Mouse (Mus musculus) stomach, embryonic 16.5 days (tissue): ENCODE data around the gene Krtap3-2. TPM values are rescaled to one million over a fixed set of nuclear protein-coding genes. Genes with fewer than 3 reads are reported as not detected.

Experiments used
- ATAC-seq: fragments of 200-750 bp; cut with Nextera tagmentation; 2 replicates; pipeline ENCODE4 v1.8.0; 2017; ENCODE audit warnings: moderate number of reproducible peaks, moderate TSS enrichment; ENCODE audit not compliant: insufficient read depth, low FRiP score
- H3K27ac ChIP-seq: fragments of 300-500 bp; sonication (generic); 2 replicates; pipeline ENCODE4 v1.5.1; 2014; ENCODE audit warnings: low read length
- H3K27me3 ChIP-seq: fragments of 300-500 bp; sonication (generic); 2 replicates; pipeline ENCODE4 v1.6.1; 2014; ENCODE audit warnings: low read length, control low read depth, mixed read lengths; ENCODE audit not compliant: control insufficient read depth, insufficient read depth
- H3K36me3 ChIP-seq: fragments of 300-500 bp; sonication (generic); 2 replicates; pipeline ENCODE4 v1.6.1; 2014; ENCODE audit warnings: low read length; ENCODE audit not compliant: control insufficient read depth, insufficient read depth
- H3K4me1 ChIP-seq: fragments of 300-500 bp; sonication (generic); 2 replicates; pipeline ENCODE4 v1.6.1; 2014; ENCODE audit warnings: low read length, control low read depth, mixed read lengths; ENCODE audit not compliant: control insufficient read depth, insufficient read depth
- H3K4me2 ChIP-seq: fragments of 300-500 bp; sonication (generic); 2 replicates; pipeline ENCODE4 v1.6.1; 2014; ENCODE audit warnings: low read depth, low read length, mixed read lengths
- H3K4me3 ChIP-seq: fragments of 300-500 bp; sonication (generic); replicated peaks from 2 replicates; pipeline ENCODE4 v1.5.1; 2014; ENCODE audit warnings: mild to moderate bottlenecking, low read length
- H3K9ac ChIP-seq: fragments of 300-500 bp; sonication (generic); 2 replicates; pipeline ENCODE4 v1.6.1; 2014; ENCODE audit warnings: low read length
- H3K9me3 ChIP-seq: fragments of 300-500 bp; sonication (generic); replicated peaks from 2 replicates; pipeline ENCODE4 v1.6.1; 2016; ENCODE audit warnings: low read length, control low read depth; ENCODE audit not compliant: control insufficient read depth
- WGBS: fragments of 180-500 bp; shearing (Covaris S2); extraction: QIAGEN DNeasy Blood & Tissue Kit; methylation state at CpG from one replicate; pipeline ENCODE4 v1.1.7; 2014; 5-methylcytosine and 5-hydroxymethylcytosine counted together
- polyA plus RNA-seq: library from polyadenylated mRNA; unstranded; fragments of >200 nt; fragmentation: Nextera tagmentation; extraction: Ambion mirVana; gene quantifications from 2 replicates; pipeline ENCODE4 v1.2.1, GENCODE M21; 2015

The Krtap3-2 gene
- polyA plus RNA-seq, 1 experiment from 2014 or later: not detected

DNA sequence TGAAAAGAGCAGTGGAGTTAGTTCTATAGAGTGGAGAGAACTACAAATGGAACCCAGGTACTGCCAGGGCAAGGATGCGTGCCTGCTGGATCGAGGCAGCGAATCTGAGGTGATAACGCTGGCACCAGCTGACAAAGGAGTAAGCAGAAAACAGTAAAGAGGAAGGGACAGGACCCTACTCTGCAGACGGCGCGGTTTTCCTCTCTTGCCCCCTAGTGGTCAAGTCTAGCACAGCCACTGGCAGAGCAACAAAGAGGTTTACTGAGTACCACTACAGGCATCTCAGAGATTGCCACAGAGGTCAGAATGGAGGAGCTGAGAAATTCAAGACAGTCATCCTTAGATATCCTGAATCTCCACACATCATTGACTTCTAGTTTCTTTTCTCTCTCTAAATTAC, 17.5 kb upstream of the Krtap3-2 start:
- Histone ChIP-seq H3K36me3 (no peaks in the 10 kb centered on the region), H3K27me3 (no peaks in the 10 kb centered on the region), H3K4me3 (no peak overlapping the region; the same call in 1 of the 2 replicates), H3K9me3 (no peaks in the 10 kb centered on the region), H3K4me2 (peak overlapping the region; percentile 47), H3K9ac (peak overlapping the region; percentile 55; the same call in 1 of the 2 replicates), H3K27ac (no peak overlapping the region), H3K4me1 (no peaks in the 10 kb centered on the region)
- ATAC-seq: peak; percentile 82
- WGBS: 4% methylated on average over 7 of the region's 7 CpGs

DNA sequence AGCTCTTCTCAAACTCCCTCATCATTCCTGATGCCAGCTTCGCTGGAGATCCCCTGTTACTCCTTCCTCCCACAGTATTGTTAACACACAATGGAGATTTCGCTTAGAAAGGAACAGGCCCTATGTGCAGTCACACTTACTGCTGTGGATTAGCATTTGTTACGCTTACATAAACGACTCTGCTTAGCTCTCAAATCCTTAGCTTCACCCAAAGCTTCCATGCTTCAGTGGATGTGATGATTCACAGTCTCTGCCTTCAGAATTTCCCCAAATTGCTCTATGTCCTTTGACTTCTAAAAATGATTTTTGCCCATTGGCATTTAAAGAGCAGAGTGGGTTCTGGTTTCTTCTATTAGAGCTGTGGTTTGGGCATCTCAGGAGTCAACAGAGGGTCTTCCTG, 16.5 kb upstream of the Krtap3-2 start:
- H3K9ac ChIP-seq: no peak overlapping the region
- H3K36me3 ChIP-seq: no peaks in the 10 kb centered on the region
- H3K9me3 ChIP-seq: no peaks in the 10 kb centered on the region
- no peak overlapping the region for H3K4me3 ChIP-seq
- no peaks in the 10 kb centered on the region for H3K4me1 ChIP-seq
- whole genome bisulfite sequencing: 58% methylated on average over 4 of the region's 4 CpGs
- no peak overlapping the region for H3K27ac ChIP-seq
- no peak overlapping the region for H3K4me2 ChIP-seq
- no peaks in the 10 kb centered on the region for H3K27me3 ChIP-seq
- ATAC-seq: no peak

DNA sequence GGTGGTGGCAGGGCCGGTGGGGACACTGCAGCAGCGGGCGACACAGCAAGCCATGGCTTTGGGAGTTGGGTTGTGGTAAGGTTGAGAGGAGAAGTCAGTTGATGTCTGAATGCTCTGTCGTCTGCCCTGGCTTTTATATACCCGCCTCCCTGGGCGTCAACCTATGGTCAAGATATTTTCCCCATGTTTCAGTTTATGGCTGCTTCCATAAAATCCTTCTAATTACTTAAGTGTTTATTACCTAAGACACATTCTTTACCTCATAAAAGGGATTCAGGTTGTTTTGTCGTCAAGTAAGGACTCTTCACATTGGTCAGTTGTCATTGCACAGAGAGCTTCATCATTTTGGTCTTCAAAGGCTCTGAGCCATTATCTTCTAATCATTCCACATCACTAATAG, 9.9 kb upstream of the Krtap3-2 start, which contains the start of gene Krtap3-1:
TSS of gene Krtap3-1 (minus strand) at position 101 of the 400 bp plus-strand sequence.
- Histone ChIP-seq H3K9me3 (no peaks in the 10 kb centered on the region), H3K9ac (no peak within 1 kb of the TSS), H3K4me3 (no peak within 1 kb of the TSS), H3K27ac (no peak within 1 kb of the TSS), H3K36me3 (no peaks in the 10 kb centered on the region), H3K27me3 (no peaks in the 10 kb centered on the region), H3K4me2 (no peak within 1 kb of the TSS), H3K4me1 (no peaks in the 10 kb centered on the region)
- WGBS: 90% methylated on average over 7 of the region's 7 CpGs
- ATAC-seq: no peak

DNA sequence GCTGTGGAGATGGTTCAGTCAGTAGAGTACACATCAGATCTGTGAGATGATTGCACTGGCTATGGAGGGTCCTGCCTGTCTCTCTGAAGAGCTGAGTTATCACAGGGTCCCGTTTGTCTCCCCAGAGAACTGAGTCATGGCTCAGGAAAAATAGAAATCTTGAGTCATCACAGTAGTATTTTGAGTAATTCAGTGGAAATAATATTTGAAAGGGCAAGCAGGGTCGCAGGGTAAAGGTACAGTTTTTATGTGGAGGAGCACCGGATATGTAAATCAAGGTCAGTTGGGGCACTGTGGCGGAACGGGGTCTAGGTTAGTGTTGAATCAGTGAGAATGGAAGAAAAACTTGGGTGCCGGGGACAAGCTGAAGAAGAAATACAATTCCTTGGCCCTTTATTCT, 5.9 kb upstream of the Krtap3-2 start:
- H3K9ac ChIP-seq: no peak overlapping the region
- no peak overlapping the region for H3K4me2 ChIP-seq
- no peaks in the 10 kb centered on the region for H3K4me1 ChIP-seq
- no peaks in the 10 kb centered on the region for H3K9me3 ChIP-seq
- no peaks in the 10 kb centered on the region for H3K36me3 ChIP-seq
- no peak for ATAC-seq
- 81% methylated on average over 6 of the region's 6 CpGs for WGBS
- H3K27ac ChIP-seq: no peak overlapping the region
- H3K27me3 ChIP-seq: no peaks in the 10 kb centered on the region
- H3K4me3 ChIP-seq: no peak overlapping the region

DNA sequence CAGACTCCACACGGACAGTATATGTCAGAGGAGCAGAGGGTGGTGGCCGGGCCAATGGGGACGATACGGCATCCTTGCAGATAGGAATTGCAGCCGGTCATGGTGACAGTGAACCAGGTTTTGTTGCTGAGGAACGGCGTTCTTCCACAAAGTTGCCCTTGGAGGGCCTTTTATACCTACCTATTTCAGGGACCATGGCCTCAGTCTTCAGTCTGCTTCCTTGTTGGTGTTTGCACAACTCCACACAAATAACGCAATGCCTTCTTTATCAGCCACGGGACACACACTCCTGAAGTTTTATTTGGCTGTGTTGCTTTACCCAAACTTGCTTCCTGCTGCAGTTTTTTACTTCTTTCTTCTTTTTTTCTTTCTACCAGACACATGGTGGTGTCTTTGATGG, 2.7 kb upstream of the Krtap3-2 start, which contains the start of gene Gm11939:
TSS of gene Gm11939 (minus strand) at position 101 of the 400 bp plus-strand sequence.
- 85% methylated on average over 9 of the region's 9 CpGs for WGBS
- no peaks in the 10 kb centered on the region for H3K27me3 ChIP-seq
- ATAC-seq: no peak
- H3K9me3 ChIP-seq: no peaks in the 10 kb centered on the region
- no peak within 1 kb of the TSS for H3K4me3 ChIP-seq
- H3K36me3 ChIP-seq: no peaks in the 10 kb centered on the region
- no peaks in the 10 kb centered on the region for H3K4me1 ChIP-seq
- no peak within 1 kb of the TSS for H3K4me2 ChIP-seq
- H3K9ac ChIP-seq: no peak within 1 kb of the TSS
- no peak within 1 kb of the TSS for H3K27ac ChIP-seq

DNA sequence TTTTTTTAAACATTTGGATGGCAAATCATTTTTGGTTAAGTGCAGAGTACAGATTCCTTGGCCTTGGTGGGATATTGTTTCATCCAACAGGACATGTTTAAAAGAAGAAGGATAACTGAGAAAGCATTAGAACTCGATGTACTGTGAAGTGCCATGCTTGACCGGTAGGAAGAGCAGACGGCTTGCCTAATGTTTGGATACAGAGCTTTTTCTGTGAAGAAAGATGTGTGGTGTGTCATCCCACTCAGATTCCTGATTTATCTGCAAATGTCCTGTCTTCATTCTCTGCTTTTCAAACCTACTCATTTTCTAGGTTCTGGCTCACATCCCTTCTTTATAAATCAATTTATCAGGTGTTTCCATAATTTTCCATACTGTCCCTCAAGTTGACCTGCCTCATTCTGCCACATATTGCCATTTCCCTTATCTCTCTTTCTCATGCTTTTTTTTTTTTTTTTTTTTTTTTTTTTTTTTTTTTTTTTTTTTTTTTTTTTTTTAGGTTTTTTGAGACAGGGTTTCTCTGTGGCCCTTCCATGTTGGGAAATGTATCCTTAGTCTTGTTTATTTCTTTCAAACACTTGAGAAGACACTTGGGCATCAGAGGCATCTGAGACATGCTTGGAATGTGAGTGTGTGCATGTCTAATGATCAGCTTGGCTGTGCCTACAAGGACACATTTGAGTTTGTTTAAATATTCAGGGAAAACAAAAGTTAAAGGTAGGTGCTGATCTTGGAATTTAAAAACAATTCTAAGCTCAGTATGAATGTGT, 1.5 kb upstream of the Krtap3-2 start:
- Histone ChIP-seq H3K9me3 (no peaks in the 10 kb centered on the region), H3K4me2 (no peak overlapping the region), H3K27ac (no peak overlapping the region), H3K4me3 (no peak overlapping the region), H3K36me3 (no peaks in the 10 kb centered on the region), H3K27me3 (no peaks in the 10 kb centered on the region), H3K9ac (no peak overlapping the region), H3K4me1 (no peaks in the 10 kb centered on the region)
- WGBS: 47% methylated on average over 3 of the region's 3 CpGs
- ATAC-seq: no peak

DNA sequence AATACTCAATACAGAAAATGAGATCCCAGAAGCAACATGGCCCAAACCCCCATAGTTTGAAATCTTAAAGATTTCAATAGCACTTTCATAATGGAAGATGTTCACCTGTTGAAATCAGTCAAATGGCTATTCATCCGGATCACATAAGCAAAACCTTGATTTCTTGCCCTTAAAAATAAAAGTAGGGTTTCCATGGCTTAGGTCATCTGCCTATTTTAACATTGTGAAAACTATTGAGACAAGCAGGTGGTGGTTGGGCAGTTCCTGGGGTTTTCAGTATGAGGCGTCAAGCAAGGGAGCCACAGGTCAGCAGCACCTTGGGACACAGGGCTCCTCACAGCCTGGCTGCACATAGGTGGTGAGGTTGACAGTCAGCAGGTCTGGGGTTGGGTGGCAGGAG, 458 bp downstream of the Krtap3-2 start:
- Histone ChIP-seq H3K27me3 (no peaks in the 10 kb centered on the region), H3K9ac (no peak overlapping the region), H3K4me2 (no peak overlapping the region), H3K4me3 (no peak overlapping the region), H3K4me1 (no peaks in the 10 kb centered on the region), H3K36me3 (no peaks in the 10 kb centered on the region), H3K27ac (no peak overlapping the region), H3K9me3 (no peaks in the 10 kb centered on the region)
- 89% methylated on average over 2 of the region's 2 CpGs for WGBS
- no peak for ATAC-seq

DNA sequence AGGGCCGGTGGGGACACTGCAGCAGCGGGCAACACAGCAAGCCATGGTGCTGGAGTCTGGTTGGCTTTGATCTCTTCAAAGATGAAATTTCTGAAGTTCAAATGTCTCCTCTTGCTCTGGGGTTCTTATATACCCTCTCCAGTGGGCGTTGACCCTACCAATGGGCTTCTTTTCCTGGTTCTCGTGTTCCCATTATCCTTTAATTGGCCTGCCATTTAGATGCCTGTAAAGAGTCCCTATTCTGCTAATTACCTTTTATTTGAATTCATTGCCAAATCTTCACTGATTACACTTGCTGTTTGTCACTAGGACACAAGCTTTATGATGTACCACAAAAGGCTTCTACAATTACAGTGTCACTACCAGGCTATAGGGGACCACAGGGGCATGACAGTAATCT, 5.9 kb downstream of the Krtap3-2 start, which contains the start of gene Krtap3-3:
TSS of gene Krtap3-3 (minus strand) at position 101 of the 400 bp plus-strand sequence.
- no peak for ATAC-seq
- Histone ChIP-seq H3K27ac (no peak within 1 kb of the TSS), H3K9me3 (no peaks in the 10 kb centered on the region; the same call in 1 of the 2 replicates), H3K36me3 (no peaks in the 10 kb centered on the region), H3K9ac (no peak within 1 kb of the TSS), H3K4me2 (no peak within 1 kb of the TSS), H3K4me3 (no peak within 1 kb of the TSS), H3K4me1 (no peaks in the 10 kb centered on the region), H3K27me3 (no peaks in the 10 kb centered on the region)
- WGBS: 68% methylated on average over 4 of the region's 4 CpGs

DNA sequence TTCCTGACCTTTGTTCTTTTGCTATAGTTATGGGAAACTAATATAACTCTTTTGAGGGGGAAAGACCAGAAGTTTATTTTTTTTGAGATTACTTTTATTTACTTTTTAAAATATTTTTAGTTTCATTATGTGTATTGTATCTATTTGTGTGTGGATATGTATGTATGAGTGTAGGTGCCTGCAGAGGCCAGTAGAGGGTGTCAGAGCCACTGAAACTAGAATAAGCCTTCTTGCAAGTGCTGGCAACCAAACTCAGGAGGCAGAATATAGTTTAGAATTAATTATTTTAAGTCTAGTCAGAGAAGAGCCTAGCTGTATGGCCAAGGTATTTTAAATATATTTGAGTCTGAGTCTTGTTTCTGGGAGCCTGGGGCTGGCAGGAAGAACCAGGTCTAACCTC, 8.8 kb downstream of the Krtap3-2 start:
- no peak overlapping the region for H3K27ac ChIP-seq
- no peak overlapping the region for H3K4me2 ChIP-seq
- H3K9ac ChIP-seq: no peak overlapping the region
- no peaks in the 10 kb centered on the region for H3K27me3 ChIP-seq
- no peaks in the 10 kb centered on the region; the same call in 1 of the 2 replicates for H3K9me3 ChIP-seq
- H3K4me3 ChIP-seq: no peak overlapping the region
- no peak for ATAC-seq
- H3K4me1 ChIP-seq: no peaks in the 10 kb centered on the region
- no peaks in the 10 kb centered on the region for H3K36me3 ChIP-seq
